Mouse (Mus musculus): Measurements from ENCODE around the gene BC028528.

DNA sequence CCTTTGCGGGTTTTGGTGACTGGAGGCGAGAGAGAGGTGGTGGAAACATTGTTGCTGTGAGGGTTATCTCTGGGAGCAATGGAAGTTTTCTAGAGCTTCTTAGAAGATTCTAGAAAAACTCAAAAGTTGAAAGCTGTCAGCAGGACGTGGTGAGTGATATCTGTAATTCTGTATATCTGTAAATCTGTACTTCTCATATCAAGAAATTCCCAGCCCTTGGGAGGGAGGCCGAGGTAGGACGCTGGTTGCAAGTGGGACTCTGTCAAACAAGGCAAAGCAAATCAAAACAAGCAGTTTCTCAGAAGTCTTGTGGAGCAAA lies 38.6 kb upstream of the BC028528 start:
- TF ChIP-seq CTCF (IDR thresholded peaks at IDR 0.05), result no peak
- TF ChIP-seq POLR2A (IDR thresholded peaks at IDR 0.05; ENCODE audit: insufficient read depth, low read depth, low read length), result no peak
- TF ChIP-seq EP300 (IDR thresholded peaks at IDR 0.05; ENCODE audit: insufficient read depth, low read depth, low read length), result no peak
